Mouse (Mus musculus) spleen, embryonic (tissue): ENCODE data around the gene Olfr592.
"Not testable (repeated sequence)": the region's sequence is repeated elsewhere in the genome, so short reads cannot be mapped to it uniquely, and the experiment has no call there.

Source experiments
- CTCF ChIA-PET: fragments of 350-600 bp; sonication (Branson Sonifier 250); formaldehyde crosslinking; loops from one replicate; lab custom pipeline; 2022; lab: Charles Lee

The Olfr592 gene

GRCm38 (mm10) chr7:103184503-103184902, at the start of gene Olfr592:
Gene Olfr592, plus strand, starts transcription at chr7:103184803.
- CTCF ChIA-PET, result not testable (repeated sequence)

- CTCF ChIA-PET, result no interaction called here
These were observed 44.0 kb upstream of the Olfr592 start, which contains the start of gene Olfr588-ps1 for GRCm38 (mm10) chr7:103140579-103140978. Gene Olfr588-ps1, plus strand, starts transcription at chr7:103140879.

GRCm38 (mm10) chr7:103156256-103156655, 28.3 kb upstream of the Olfr592 start, which contains the start of gene Olfr589:
Gene Olfr589, minus strand, starts transcription at chr7:103156356.
- CTCF ChIA-PET, result no interaction called here

- CTCF ChIA-PET, result no interaction called here
These were observed 14.9 kb upstream of the Olfr592 start for GRCm38 (mm10) chr7:103169697-103170096.

GRCm38 (mm10) chr7:103178240-103178639, 6.4 kb upstream of the Olfr592 start, which contains the start of gene Olfr591:
Gene Olfr591, minus strand, starts transcription at chr7:103178340.
- CTCF ChIA-PET, result no interaction called here

GRCm38 (mm10) chr7:103211562-103211961, 27.0 kb downstream of the Olfr592 start, which contains the start of gene Olfr593:
Gene Olfr593, plus strand, starts transcription at chr7:103211862.
- CTCF ChIA-PET, result no interaction called here

GRCm38 (mm10) chr7:103212050-103212449, 27.4 kb downstream of the Olfr592 start:
- CTCF ChIA-PET, result not testable (repeated sequence)

- CTCF ChIA-PET, result no interaction called here
These were observed 32.1 kb downstream of the Olfr592 start, which contains the start of gene Olfr594 for GRCm38 (mm10) chr7:103216696-103217095. Gene Olfr594, plus strand, starts transcription at chr7:103216996.
